Mouse (Mus musculus) forebrain, embryonic 11.5 days (tissue): ENCODE measurements at regions not wholly inside any gene's neighbourhood (a gene's known extent, or its start where the extent isn't known, plus 50 kb on each side); places are given as distances from the start of the nearest gene placed in this dataset.

ENCODE experiments used
- ATAC-seq: fragments of 200-750 bp; cut with Nextera tagmentation; replicated peaks from 2 replicates; pipeline ENCODE4 v1.8.0; 2017; ENCODE audit warnings: moderate TSS enrichment; ENCODE audit not compliant: low FRiP score
- DNase-seq: peaks from one replicate; pipeline ENCODE4 v3.0.0-alpha.2; 2017; ENCODE audit warnings: low spot score
- H3K27ac ChIP-seq: fragments of 300-500 bp; sonication (generic); 2 replicates; pipeline ENCODE4 v1.5.1; 2014; ENCODE audit warnings: low read depth, low read length
- H3K27me3 ChIP-seq: fragments of 300-500 bp; sonication (generic); 2 replicates; pipeline ENCODE4 v1.6.1; 2014; ENCODE audit warnings: mild to moderate bottlenecking, low read length, mixed read lengths; ENCODE audit not compliant: control insufficient read depth, insufficient read depth
- H3K36me3 ChIP-seq: fragments of 300-500 bp; sonication (generic); 2 replicates; pipeline ENCODE4 v1.6.1; 2014; ENCODE audit warnings: mild to moderate bottlenecking, low read length, moderate library complexity, mixed read lengths; ENCODE audit not compliant: control insufficient read depth, insufficient read depth
- H3K4me1 ChIP-seq: fragments of 300-500 bp; sonication (generic); replicated peaks from 2 replicates; pipeline ENCODE4 v1.6.1; 2014; ENCODE audit warnings: low read length, mixed read lengths; ENCODE audit not compliant: control insufficient read depth, insufficient read depth
- H3K4me2 ChIP-seq: fragments of 300-500 bp; sonication (generic); 2 replicates; pipeline ENCODE4 v1.6.1; 2014; ENCODE audit warnings: low read depth, mild to moderate bottlenecking, low read length, moderate library complexity, mixed read lengths; ENCODE audit not compliant: severe bottlenecking
- H3K4me3 ChIP-seq: fragments of 300-500 bp; sonication (generic); 2 replicates; pipeline ENCODE4 v1.5.1; 2014; ENCODE audit warnings: low read depth, low read length
- H3K9ac ChIP-seq: fragments of 300-500 bp; sonication (generic); 2 replicates; pipeline ENCODE4 v1.6.1; 2014; ENCODE audit warnings: low read length
- H3K9me3 ChIP-seq: fragments of 300-500 bp; sonication (generic); 2 replicates; pipeline ENCODE4 v1.6.1; 2016; ENCODE audit warnings: low read length, mixed read lengths; ENCODE audit not compliant: control insufficient read depth
- WGBS: fragments of 180-500 bp; shearing (Covaris S2); extraction: QIAGEN DNeasy Blood & Tissue Kit; methylation state at CpG from one replicate; pipeline ENCODE4 v1.1.7; 2014; 5-methylcytosine and 5-hydroxymethylcytosine counted together

DNA sequence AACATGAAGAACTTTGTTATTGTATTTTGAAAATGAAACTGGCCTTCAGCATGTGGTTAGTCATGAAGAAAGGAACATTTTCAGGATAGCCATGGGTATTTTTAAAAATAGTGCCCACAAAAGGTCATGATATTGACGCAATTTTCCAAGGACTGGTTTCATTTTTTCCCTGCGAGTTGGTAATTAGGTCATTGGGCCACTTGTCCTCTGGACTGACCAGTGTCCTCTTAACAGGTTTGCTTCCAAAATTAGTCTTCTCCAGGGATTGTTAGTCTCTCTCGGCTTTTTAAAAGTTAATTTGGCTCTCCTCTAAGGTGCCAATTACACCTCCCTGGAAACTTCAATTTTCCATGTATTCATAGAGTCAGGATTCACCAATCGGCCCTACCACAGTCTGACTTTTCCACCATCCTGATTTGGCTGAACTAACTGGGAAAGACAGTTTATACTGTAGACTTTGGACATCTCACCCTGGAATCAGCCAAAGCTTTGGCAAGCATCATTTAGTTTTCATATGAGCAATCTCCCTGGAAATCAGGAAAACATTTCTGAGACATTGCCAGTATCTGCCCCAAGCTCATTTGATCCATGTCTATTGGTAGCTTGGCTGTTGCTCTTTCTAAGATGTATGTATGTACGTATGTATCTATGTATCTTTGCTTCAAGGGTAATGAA lies 562.8 kb upstream of the Sox9 start:
- no peaks in the 10 kb centered on the region for H3K9me3 ChIP-seq
- DNase-seq (no peak), ATAC-seq (no peak)
- H3K4me1 ChIP-seq: no peaks in the 10 kb centered on the region
- H3K27ac ChIP-seq: no peak overlapping the region
- 92% methylated on average over 5 of the region's 5 CpGs for WGBS
- no peak overlapping the region for H3K4me3 ChIP-seq
- no peaks in the 10 kb centered on the region for H3K27me3 ChIP-seq
- H3K36me3 ChIP-seq: no peaks in the 10 kb centered on the region; the same call in 1 of the 2 replicates
- H3K4me2 ChIP-seq: no peak overlapping the region
- H3K9ac ChIP-seq: no peak overlapping the region

DNA sequence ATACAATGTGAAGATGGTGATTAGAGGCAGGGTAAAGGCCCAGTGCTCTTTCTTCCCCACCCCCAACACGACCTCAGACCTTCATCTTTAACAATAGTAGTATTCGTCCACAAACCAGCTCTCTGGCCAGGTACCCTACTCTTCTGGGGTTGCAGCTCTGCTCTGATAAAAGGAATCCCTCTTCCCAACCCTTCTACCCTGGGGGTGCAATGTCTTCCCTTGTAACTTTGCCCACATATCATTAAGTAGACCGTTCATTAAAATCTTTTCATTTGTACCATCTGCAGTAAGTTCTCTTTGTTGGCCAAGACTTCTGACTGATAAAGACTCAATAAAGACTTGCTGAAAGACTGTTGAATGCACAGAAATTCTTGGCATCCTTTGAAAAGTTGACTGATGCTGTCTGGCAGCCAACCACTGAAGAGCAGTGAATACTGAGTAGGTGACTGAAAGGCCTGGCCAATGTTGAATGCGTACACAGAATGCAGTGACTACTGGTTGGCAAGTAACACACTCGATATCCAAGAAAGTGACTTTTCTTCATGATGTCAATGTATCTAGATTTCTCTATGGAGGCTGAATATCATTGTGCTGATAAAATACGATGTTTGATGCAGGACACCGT lies 547.4 kb upstream of the Sox9 start:
- DNase-seq: no peak
- ATAC-seq: no peak
- H3K4me3 ChIP-seq: no peak overlapping the region
- no peaks in the 10 kb centered on the region for H3K36me3 ChIP-seq
- H3K4me1 ChIP-seq: no peaks in the 10 kb centered on the region
- H3K27ac ChIP-seq: no peak overlapping the region
- H3K9me3 ChIP-seq: no peaks in the 10 kb centered on the region
- H3K27me3 ChIP-seq: no peaks in the 10 kb centered on the region
- no peak overlapping the region for H3K9ac ChIP-seq
- no peak overlapping the region for H3K4me2 ChIP-seq
- WGBS: 91% methylated on average over 7 of the region's 7 CpGs

DNA sequence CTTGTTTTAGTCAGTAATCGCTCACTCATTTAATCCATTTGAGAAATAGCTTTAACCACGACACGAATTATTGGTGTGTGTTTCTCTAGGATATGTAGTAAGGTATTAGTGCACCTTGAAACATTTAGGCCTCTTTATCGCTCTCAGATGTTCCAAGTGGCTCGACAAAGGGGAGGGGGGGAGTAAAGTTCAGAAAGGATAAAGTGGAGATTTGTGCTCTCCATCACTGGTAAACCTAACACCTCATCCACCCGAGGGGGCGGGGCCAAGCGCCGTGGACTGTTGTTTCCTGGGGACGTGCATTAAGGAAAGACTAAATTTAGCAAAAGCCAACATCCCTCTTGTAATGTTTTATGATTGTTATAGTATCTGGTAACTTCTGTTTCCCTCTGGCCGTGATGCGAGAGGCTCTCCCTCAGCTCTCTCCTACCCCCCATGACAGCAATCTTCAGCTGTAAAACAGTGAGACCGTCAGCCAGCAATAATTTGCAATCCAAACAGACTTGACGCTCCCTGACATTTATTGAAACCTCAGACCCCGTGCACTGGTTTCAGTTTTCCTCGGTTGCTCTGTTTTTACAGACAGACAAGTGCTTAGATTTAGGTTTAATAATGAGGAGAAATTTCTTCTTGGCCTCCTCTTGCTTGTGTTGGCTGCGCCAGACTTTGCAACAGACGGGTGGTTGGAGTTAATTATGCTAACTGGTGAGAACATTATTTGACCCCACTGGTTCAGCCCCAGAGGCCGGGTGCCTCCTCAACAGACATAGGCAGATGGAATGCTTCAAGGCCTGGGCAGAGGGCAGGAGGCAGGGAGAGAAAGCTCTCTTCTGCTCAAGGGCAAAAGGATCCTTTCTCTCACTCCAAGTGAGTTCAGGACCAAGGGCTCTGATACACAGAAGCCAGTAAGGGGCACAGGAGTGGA lies 542.8 kb upstream of the Sox9 start:
- no peak for ATAC-seq
- Histone ChIP-seq H3K27ac (no peak overlapping the region), H3K36me3 (no peaks in the 10 kb centered on the region), H3K27me3 (no peaks in the 10 kb centered on the region), H3K4me1 (no peaks in the 10 kb centered on the region), H3K9me3 (no peaks in the 10 kb centered on the region), H3K9ac (no peak overlapping the region), H3K4me3 (no peak overlapping the region), H3K4me2 (no peak overlapping the region)
- no peak for DNase-seq
- 76% methylated on average over 19 of the region's 19 CpGs for WGBS

DNA sequence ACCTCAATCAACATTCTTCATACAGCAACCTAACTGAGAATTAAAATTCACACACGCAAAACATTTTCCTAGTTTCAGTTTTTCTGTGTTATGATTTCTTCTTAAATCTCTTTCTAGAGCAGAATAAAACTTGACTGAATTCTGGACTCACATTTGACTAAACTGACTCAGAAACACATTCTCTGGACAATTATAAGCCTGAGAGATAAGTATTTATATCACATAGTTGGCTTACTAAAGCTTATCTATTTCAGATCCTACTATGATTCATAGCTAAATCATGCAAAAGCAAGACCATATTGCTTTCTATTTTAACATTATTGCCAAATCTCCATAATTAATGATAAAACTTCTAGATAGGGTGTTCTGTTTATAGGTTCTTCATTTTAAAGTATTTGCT lies 529.5 kb upstream of the Sox9 start:
- Histone ChIP-seq H3K9ac (no peak overlapping the region), H3K27me3 (no peaks in the 10 kb centered on the region), H3K9me3 (no peaks in the 10 kb centered on the region), H3K4me2 (no peak overlapping the region), H3K4me3 (no peak overlapping the region), H3K36me3 (no peaks in the 10 kb centered on the region), H3K27ac (no peak overlapping the region), H3K4me1 (no peaks in the 10 kb centered on the region)
- ATAC-seq (no peak), DNase-seq (no peak)
- WGBS: 92% methylated on average over 1 of the region's 1 CpGs

DNA sequence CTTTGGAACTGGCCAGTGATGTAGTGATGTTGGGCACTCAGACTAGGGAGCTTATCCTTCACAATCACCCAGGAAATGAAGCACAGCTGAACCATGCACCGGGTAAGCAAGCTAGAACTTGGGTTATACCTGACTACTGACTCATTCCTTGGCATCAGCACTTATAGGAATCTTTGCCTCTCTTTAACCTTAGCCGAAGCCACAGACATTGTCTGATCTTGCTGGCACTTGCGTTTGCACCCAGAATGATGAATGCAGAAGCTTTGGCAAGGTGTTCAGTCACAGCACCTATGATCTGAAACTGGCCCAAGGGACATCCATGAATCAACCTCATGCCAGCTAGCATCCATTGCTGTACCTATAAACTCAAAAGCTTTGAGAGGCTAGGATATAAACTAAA lies 529.0 kb upstream of the Sox9 start:
- H3K4me2 ChIP-seq: no peak overlapping the region
- H3K9ac ChIP-seq: no peak overlapping the region
- no peaks in the 10 kb centered on the region for H3K9me3 ChIP-seq
- no peak for DNase-seq
- WGBS: 93% methylated on average over 3 of the region's 3 CpGs
- no peak overlapping the region for H3K4me3 ChIP-seq
- H3K36me3 ChIP-seq: no peaks in the 10 kb centered on the region
- no peak for ATAC-seq
- no peaks in the 10 kb centered on the region for H3K27me3 ChIP-seq
- no peaks in the 10 kb centered on the region for H3K4me1 ChIP-seq
- no peak overlapping the region for H3K27ac ChIP-seq

DNA sequence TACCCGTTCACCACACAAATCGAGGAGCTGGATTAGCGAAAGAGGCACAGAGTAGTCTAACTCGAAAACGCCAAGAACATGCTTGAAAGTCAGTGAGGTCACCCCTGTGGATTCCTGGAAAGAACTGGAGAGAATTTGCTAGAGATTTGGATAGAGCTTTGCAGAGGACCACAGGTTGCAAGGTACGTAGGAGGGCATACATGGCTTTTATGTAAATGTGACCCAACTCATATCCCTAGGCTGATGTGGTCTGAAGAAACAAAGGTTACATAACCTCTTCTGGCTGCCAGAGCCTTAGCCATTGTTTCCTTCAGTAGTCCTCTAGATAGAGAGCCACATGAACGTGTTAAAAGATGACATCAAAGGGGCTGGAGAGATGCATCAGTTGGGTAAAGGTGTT lies 525.7 kb upstream of the Sox9 start:
- no peak for DNase-seq
- no peak overlapping the region for H3K4me2 ChIP-seq
- H3K27ac ChIP-seq: no peak overlapping the region
- no peak for ATAC-seq
- no peaks in the 10 kb centered on the region for H3K36me3 ChIP-seq
- H3K9ac ChIP-seq: no peak overlapping the region
- H3K4me3 ChIP-seq: no peak overlapping the region
- no peaks in the 10 kb centered on the region for H3K27me3 ChIP-seq
- no peaks in the 10 kb centered on the region for H3K9me3 ChIP-seq
- H3K4me1 ChIP-seq: no peaks in the 10 kb centered on the region; the same call in 1 of the 2 replicates
- 92% methylated on average over 7 of the region's 7 CpGs for WGBS

DNA sequence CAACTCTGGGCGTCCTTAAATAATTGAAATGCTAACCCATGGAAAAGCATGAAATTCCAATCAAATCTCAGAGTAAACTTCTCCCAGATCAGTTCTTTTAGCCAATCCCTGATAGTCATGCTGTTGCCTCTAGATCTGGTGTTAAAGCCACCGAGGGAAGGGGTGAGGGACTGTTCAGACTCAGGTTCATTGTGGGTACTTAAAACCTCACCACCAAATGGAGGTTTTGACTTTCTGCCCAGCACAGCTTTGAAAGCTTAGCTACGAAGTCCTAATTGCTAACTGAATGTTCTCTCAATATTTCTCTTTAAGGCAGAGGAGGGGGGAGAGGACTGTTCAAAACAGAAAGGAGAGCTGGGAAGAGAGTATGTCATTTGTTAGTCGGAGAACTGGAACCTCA lies 517.9 kb upstream of the Sox9 start:
- Histone ChIP-seq H3K36me3 (no peaks in the 10 kb centered on the region), H3K4me1 (no peaks in the 10 kb centered on the region), H3K4me2 (no peak overlapping the region), H3K27me3 (no peaks in the 10 kb centered on the region), H3K9ac (no peak overlapping the region), H3K27ac (no peak overlapping the region), H3K4me3 (no peak overlapping the region), H3K9me3 (no peaks in the 10 kb centered on the region)
- WGBS: 81% methylated on average over 4 of the region's 4 CpGs
- DNase-seq: no peak
- ATAC-seq: no peak

DNA sequence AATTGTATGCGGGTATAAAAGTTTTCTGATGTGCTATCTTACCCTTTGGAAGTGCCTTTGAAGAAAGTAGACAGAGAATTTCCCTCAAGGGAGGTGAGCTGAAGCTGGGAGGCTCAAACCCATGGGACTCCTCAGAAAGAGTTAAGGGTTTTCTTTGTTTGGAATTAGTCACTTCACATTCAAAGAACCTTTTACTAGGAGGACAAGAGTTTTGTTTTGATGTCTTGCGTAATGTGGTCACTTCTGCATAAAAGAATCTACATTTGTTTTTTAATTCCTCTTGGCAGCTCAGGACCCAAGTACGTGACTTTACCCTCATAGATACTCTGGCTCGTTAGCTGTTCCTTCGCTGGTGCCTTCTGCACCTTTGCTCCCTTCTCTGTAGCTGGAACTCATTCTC lies 511.1 kb upstream of the Sox9 start:
- H3K4me2 ChIP-seq: no peak overlapping the region
- H3K4me3 ChIP-seq: no peak overlapping the region
- no peak overlapping the region for H3K9ac ChIP-seq
- no peaks in the 10 kb centered on the region for H3K9me3 ChIP-seq
- no peaks in the 10 kb centered on the region for H3K4me1 ChIP-seq
- no peaks in the 10 kb centered on the region for H3K36me3 ChIP-seq
- no peak overlapping the region for H3K27ac ChIP-seq
- no peak for DNase-seq
- H3K27me3 ChIP-seq: no peaks in the 10 kb centered on the region
- 75% methylated on average over 5 of the region's 5 CpGs for WGBS
- ATAC-seq: no peak
